Mouse (Mus musculus): ENCODE measurements around the gene Ptprz1. TPM values are rescaled to one million over a fixed set of nuclear protein-coding genes. Genes with fewer than 3 reads are reported as not detected.

The Ptprz1 gene
- total RNA-seq (2015; ENCODE audit: low replicate concordance) (not detected in 2 replicates), total RNA-seq (2017; ENCODE audit: low replicate concordance) (not detected in 2 replicates)

- ATAC-seq (replicated peaks; ENCODE audit: low FRiP score, poor library complexity, severe bottlenecking), result no peak
Measured at GRCm38 (mm10) chr6:22874781-22875613, at the start of gene Ptprz1. Gene Ptprz1 (plus strand): TSS chr6:22875502.

- ATAC-seq (replicated peaks; ENCODE audit: low FRiP score, poor library complexity, severe bottlenecking), result no peak
Measured at GRCm38 (mm10) chr6:22833637-22834036, 41.7 kb upstream of the Ptprz1 start.

- no peak for ATAC-seq (replicated peaks; ENCODE audit: low FRiP score, poor library complexity, severe bottlenecking)
Measured at GRCm38 (mm10) chr6:22834100-22834970, 41.0 kb upstream of the Ptprz1 start.

- 0 out of 2 replicates have a peak, but pooled peaks have one; percentile 34 for ATAC-seq (replicated peaks; ENCODE audit: low FRiP score, poor library complexity, severe bottlenecking)
Measured at GRCm38 (mm10) chr6:22875614-22876541, 576 bp downstream of the Ptprz1 start.

GRCm38 (mm10) chr6:22887978-22888377 lies 12.7 kb downstream of the Ptprz1 start:
- no peak for ATAC-seq (replicated peaks; ENCODE audit: low FRiP score, poor library complexity, severe bottlenecking)

- no peak for ATAC-seq (replicated peaks; ENCODE audit: low FRiP score, poor library complexity, severe bottlenecking)
Measured at GRCm38 (mm10) chr6:22889333-22889732, 14.0 kb downstream of the Ptprz1 start.

GRCm38 (mm10) chr6:22901983-22902382 lies 26.7 kb downstream of the Ptprz1 start:
- ATAC-seq (replicated peaks; ENCODE audit: low FRiP score, poor library complexity, severe bottlenecking), result no peak

GRCm38 (mm10) chr6:22908510-22909256 lies 33.4 kb downstream of the Ptprz1 start:
- no peak for ATAC-seq (replicated peaks; ENCODE audit: low FRiP score, poor library complexity, severe bottlenecking)

GRCm38 (mm10) chr6:22909257-22909907 lies 34.1 kb downstream of the Ptprz1 start:
- ATAC-seq (replicated peaks; ENCODE audit: low FRiP score, poor library complexity, severe bottlenecking), result no peak

GRCm38 (mm10) chr6:22909908-22910260 lies 34.6 kb downstream of the Ptprz1 start:
- no peak for ATAC-seq (replicated peaks; ENCODE audit: low FRiP score, poor library complexity, severe bottlenecking)

GRCm38 (mm10) chr6:22922880-22923279 lies 47.6 kb downstream of the Ptprz1 start:
- ATAC-seq (replicated peaks; ENCODE audit: low FRiP score, poor library complexity, severe bottlenecking), result no peak

- no peak for ATAC-seq (replicated peaks; ENCODE audit: low FRiP score, poor library complexity, severe bottlenecking)
Measured at GRCm38 (mm10) chr6:22932768-22933265, 57.5 kb downstream of the Ptprz1 start.

- ATAC-seq (replicated peaks; ENCODE audit: low FRiP score, poor library complexity, severe bottlenecking), result no peak
Measured at GRCm38 (mm10) chr6:22937126-22937525, 61.8 kb downstream of the Ptprz1 start.

GRCm38 (mm10) chr6:22937526-22937925 lies 62.2 kb downstream of the Ptprz1 start:
- ATAC-seq (replicated peaks; ENCODE audit: low FRiP score, poor library complexity, severe bottlenecking), result no peak

GRCm38 (mm10) chr6:22944191-22944590 lies 68.9 kb downstream of the Ptprz1 start:
- ATAC-seq (replicated peaks; ENCODE audit: low FRiP score, poor library complexity, severe bottlenecking), result no peak

GRCm38 (mm10) chr6:22963374-22963773 lies 88.1 kb downstream of the Ptprz1 start:
- no peak for ATAC-seq (replicated peaks; ENCODE audit: low FRiP score, poor library complexity, severe bottlenecking)

GRCm38 (mm10) chr6:22968073-22968472 lies 92.8 kb downstream of the Ptprz1 start:
- ATAC-seq (replicated peaks; ENCODE audit: low FRiP score, poor library complexity, severe bottlenecking), result no peak
